Mouse (Mus musculus): ENCODE results near the gene Mef2d. TPM values are rescaled to one million over a fixed set of nuclear protein-coding genes. Genes with fewer than 3 reads are reported as not detected.

Mef2d gene
- polyA plus RNA-seq, 1 experiment from 2014 or later: 12.6 TPM

GRCm38 (mm10) chr3:88181374-88181773 is 39.2 kb downstream of the Mef2d start:
- 72% methylated on average over 4 of the region's 4 CpGs for WGBS
- no peak for ATAC-seq (ENCODE audit: insufficient number of reproducible peaks, low FRiP score, low TSS enrichment, low read depth)

DNA sequence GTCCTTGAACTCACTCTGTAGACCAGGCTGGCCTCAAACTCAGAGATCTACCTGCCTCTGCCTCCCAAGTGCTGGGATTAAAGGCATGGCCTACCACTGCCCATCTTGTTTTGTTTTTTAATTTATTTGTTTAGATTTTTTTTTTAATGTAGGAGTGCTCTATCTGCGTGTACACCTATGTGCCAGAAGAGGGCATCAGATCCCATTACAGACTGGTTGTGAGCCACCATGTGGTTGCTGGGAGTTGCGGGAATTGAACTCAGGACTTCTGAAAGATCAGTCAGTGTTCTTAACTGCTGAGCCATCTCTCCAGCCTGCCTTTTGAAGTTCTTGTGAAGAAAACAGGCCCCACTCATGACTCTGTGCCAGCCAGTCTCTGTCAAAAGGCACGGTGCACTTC is 44.3 kb downstream of the Mef2d start:
- no peak overlapping the region for H3K4me3 ChIP-seq (ENCODE audit: low read depth, low read length)
- H3K4me1 ChIP-seq (ENCODE audit: control insufficient read depth, insufficient read depth, low read length): no peaks in the 10 kb centered on the region
- no peak overlapping the region for H3K9ac ChIP-seq (ENCODE audit: low read length)
- no peak overlapping the region for H3K27ac ChIP-seq (replicated peaks; ENCODE audit: low read depth, low read length)
- H3K36me3 ChIP-seq (ENCODE audit: control insufficient read depth, insufficient read depth, low read length): no peaks in the 10 kb centered on the region
- no peak for DNase-seq (ENCODE audit: low spot score)
- no peaks in the 10 kb centered on the region for H3K27me3 ChIP-seq (ENCODE audit: control insufficient read depth, insufficient read depth, low read length)
- WGBS: 73% methylated on average over 3 of the region's 3 CpGs
- H3K4me2 ChIP-seq (ENCODE audit: low read depth, severe bottlenecking): no peak overlapping the region
- no peaks in the 10 kb centered on the region; the same call in 1 of the 2 replicates for H3K9me3 ChIP-seq (ENCODE audit: control insufficient read depth, low read length)
- no peak for ATAC-seq (ENCODE audit: insufficient number of reproducible peaks, low FRiP score, low TSS enrichment, low read depth)

More at GRCm38 (mm10) chr3:88181374-88181773, 39.2 kb downstream of the Mef2d start:
- Histone ChIP-seq H3K36me3 (ENCODE audit: control insufficient read depth, insufficient read depth, low read length) (no peaks in the 10 kb centered on the region), H3K9ac (ENCODE audit: low read length) (no peak overlapping the region), H3K27ac (replicated peaks; ENCODE audit: low read depth, low read length) (no peak overlapping the region), H3K4me1 (ENCODE audit: control insufficient read depth, insufficient read depth, low read length) (0 out of 2 replicates have a peak, but pooled peaks cover 3% of the 10 kb centered on the region), H3K27me3 (ENCODE audit: control insufficient read depth, insufficient read depth, low read length) (no peaks in the 10 kb centered on the region), H3K4me3 (ENCODE audit: low read depth, low read length) (no peak overlapping the region), H3K4me2 (ENCODE audit: low read depth, severe bottlenecking) (no peak overlapping the region), H3K9me3 (ENCODE audit: control insufficient read depth, low read length) (no peaks in the 10 kb centered on the region)
- no peak for DNase-seq (ENCODE audit: low spot score)

DNA sequence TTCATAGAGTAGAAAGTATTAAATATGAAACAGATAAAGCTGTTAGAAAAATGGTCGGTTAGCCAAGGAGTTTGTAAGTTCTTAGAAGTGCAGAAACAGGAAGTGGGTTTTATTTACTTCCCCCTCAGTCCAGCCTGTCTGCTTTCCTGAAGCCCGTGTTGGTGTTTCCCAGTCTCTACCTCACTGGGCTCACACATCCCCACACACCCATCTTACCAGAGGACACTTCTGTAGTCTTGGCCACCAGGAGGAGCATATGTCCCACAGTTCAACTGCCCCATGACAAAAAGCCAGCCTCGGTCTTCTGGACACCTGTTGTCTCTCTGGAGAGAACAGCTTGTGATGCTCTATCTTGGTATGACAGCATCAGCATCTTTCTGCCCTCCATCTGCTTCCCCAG is 49.0 kb downstream of the Mef2d start:
- ATAC-seq (ENCODE audit: insufficient number of reproducible peaks, low FRiP score, low TSS enrichment, low read depth) (no peak), DNase-seq (ENCODE audit: low spot score) (no peak)
- Histone ChIP-seq H3K27ac (replicated peaks; ENCODE audit: low read depth, low read length) (no peak overlapping the region), H3K4me2 (ENCODE audit: low read depth, severe bottlenecking) (no peak overlapping the region), H3K9ac (ENCODE audit: low read length) (no peak overlapping the region), H3K4me1 (ENCODE audit: control insufficient read depth, insufficient read depth, low read length) (no peaks in the 10 kb centered on the region), H3K36me3 (ENCODE audit: control insufficient read depth, insufficient read depth, low read length) (no peaks in the 10 kb centered on the region), H3K4me3 (ENCODE audit: low read depth, low read length) (no peak overlapping the region), H3K9me3 (ENCODE audit: control insufficient read depth, low read length) (no peaks in the 10 kb centered on the region; the same call in 1 of the 2 replicates), H3K27me3 (ENCODE audit: control insufficient read depth, insufficient read depth, low read length) (peaks cover 14% of the 10 kb centered on the region)
- 28% methylated on average over 3 of the region's 3 CpGs for WGBS

- DNase-seq (ENCODE audit: low spot score) (peak; percentile 63), ATAC-seq (ENCODE audit: insufficient number of reproducible peaks, low FRiP score, low TSS enrichment, low read depth) (no peak)
- Histone ChIP-seq H3K27me3 (ENCODE audit: control insufficient read depth, insufficient read depth, low read length) (peaks cover 21% of the 10 kb centered on the region), H3K4me2 (ENCODE audit: low read depth, severe bottlenecking) (no peak overlapping the region), H3K9ac (ENCODE audit: low read length) (no peak overlapping the region), H3K9me3 (ENCODE audit: control insufficient read depth, low read length) (no peaks in the 10 kb centered on the region; the same call in 1 of the 2 replicates), H3K4me1 (ENCODE audit: control insufficient read depth, insufficient read depth, low read length) (no peaks in the 10 kb centered on the region), H3K36me3 (ENCODE audit: control insufficient read depth, insufficient read depth, low read length) (no peaks in the 10 kb centered on the region), H3K27ac (replicated peaks; ENCODE audit: low read depth, low read length) (no peak overlapping the region), H3K4me3 (ENCODE audit: low read depth, low read length) (no peak overlapping the region)
- 30% methylated on average over 9 of the region's 9 CpGs for WGBS
Observed at GRCm38 (mm10) chr3:88191820-88192616, 49.8 kb downstream of the Mef2d start.

GRCm38 (mm10) chr3:88197741-88198504 is 55.8 kb downstream of the Mef2d start:
- 7% methylated on average over 10 of the region's 10 CpGs for WGBS
- Histone ChIP-seq H3K9ac (ENCODE audit: low read length) (no peak overlapping the region), H3K36me3 (ENCODE audit: control insufficient read depth, insufficient read depth, low read length) (no peaks in the 10 kb centered on the region), H3K27ac (replicated peaks; ENCODE audit: low read depth, low read length) (no peak overlapping the region), H3K4me3 (ENCODE audit: low read depth, low read length) (no peak overlapping the region), H3K4me1 (ENCODE audit: control insufficient read depth, insufficient read depth, low read length) (no peaks in the 10 kb centered on the region), H3K4me2 (ENCODE audit: low read depth, severe bottlenecking) (no peak overlapping the region), H3K9me3 (ENCODE audit: control insufficient read depth, low read length) (no peaks in the 10 kb centered on the region), H3K27me3 (ENCODE audit: control insufficient read depth, insufficient read depth, low read length) (peaks cover 75% of the 10 kb centered on the region)
- ATAC-seq (ENCODE audit: insufficient number of reproducible peaks, low FRiP score, low TSS enrichment, low read depth): no peak
- DNase-seq (ENCODE audit: low spot score): no peak

DNA sequence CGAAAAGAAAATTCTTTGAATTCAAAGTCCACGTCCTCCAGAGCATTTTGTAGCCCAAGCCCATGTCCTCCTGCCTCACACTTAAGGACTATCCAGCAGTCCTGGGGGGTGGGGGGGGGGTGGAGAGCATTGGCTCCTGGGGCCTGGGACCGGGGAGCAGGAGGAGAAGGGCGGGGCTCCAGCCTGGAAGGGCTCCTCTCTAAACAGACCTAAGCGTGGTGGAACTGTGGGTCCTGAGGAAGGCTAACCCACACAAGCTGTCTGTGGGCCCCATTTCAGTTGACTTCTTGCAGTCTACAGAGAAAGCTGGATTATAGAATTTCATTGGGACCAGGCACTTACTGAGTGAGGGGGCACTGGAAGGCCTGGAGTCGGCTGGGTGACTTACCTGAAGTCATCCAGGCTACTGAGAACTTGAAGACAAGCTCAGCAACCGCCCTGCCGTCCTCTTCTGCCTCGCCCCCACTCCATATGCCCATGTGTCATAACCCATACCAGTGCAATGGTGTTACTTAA is 56.4 kb downstream of the Mef2d start:
- no peak for ATAC-seq (ENCODE audit: insufficient number of reproducible peaks, low FRiP score, low TSS enrichment, low read depth)
- no peak overlapping the region for H3K4me3 ChIP-seq (ENCODE audit: low read depth, low read length)
- WGBS: 3% methylated on average over 9 of the region's 9 CpGs
- no peaks in the 10 kb centered on the region for H3K9me3 ChIP-seq (ENCODE audit: control insufficient read depth, low read length)
- DNase-seq (ENCODE audit: low spot score): no peak
- H3K9ac ChIP-seq (ENCODE audit: low read length): no peak overlapping the region
- no peak overlapping the region for H3K27ac ChIP-seq (replicated peaks; ENCODE audit: low read depth, low read length)
- H3K36me3 ChIP-seq (ENCODE audit: control insufficient read depth, insufficient read depth, low read length): no peaks in the 10 kb centered on the region
- H3K4me2 ChIP-seq (ENCODE audit: low read depth, severe bottlenecking): no peak overlapping the region
- H3K27me3 ChIP-seq (ENCODE audit: control insufficient read depth, insufficient read depth, low read length): peaks cover 81% of the 10 kb centered on the region
- H3K4me1 ChIP-seq (ENCODE audit: control insufficient read depth, insufficient read depth, low read length): no peaks in the 10 kb centered on the region

- no peak overlapping the region for H3K4me3 ChIP-seq (ENCODE audit: low read depth, low read length)
- no peak for DNase-seq (ENCODE audit: low spot score)
- no peak overlapping the region for H3K27ac ChIP-seq (replicated peaks; ENCODE audit: low read depth, low read length)
- peaks cover 89% of the 10 kb centered on the region for H3K27me3 ChIP-seq (ENCODE audit: control insufficient read depth, insufficient read depth, low read length)
- 27% methylated on average over 2 of the region's 2 CpGs for WGBS
- H3K4me2 ChIP-seq (ENCODE audit: low read depth, severe bottlenecking): no peak overlapping the region
- ATAC-seq (ENCODE audit: insufficient number of reproducible peaks, low FRiP score, low TSS enrichment, low read depth): no peak
- H3K9ac ChIP-seq (ENCODE audit: low read length): no peak overlapping the region
- no peaks in the 10 kb centered on the region for H3K9me3 ChIP-seq (ENCODE audit: control insufficient read depth, low read length)
- no peaks in the 10 kb centered on the region for H3K36me3 ChIP-seq (ENCODE audit: control insufficient read depth, insufficient read depth, low read length)
- no peaks in the 10 kb centered on the region for H3K4me1 ChIP-seq (ENCODE audit: control insufficient read depth, insufficient read depth, low read length)
Observed at GRCm38 (mm10) chr3:88199541-88200110, 57.5 kb downstream of the Mef2d start.

Measured in limb, embryonic 11.5 days (tissue).